Mouse (Mus musculus) spleen, embryonic (tissue): ENCODE measurements at regions not wholly inside any gene's neighbourhood (a gene's known extent, or its start where the extent isn't known, plus 50 kb on each side); places are given as distances from the start of the nearest gene placed in this dataset.

ENCODE experiments used
- CTCF ChIA-PET: fragments of 350-600 bp; sonication (Branson Sonifier 250); formaldehyde crosslinking; loops from one replicate; lab custom pipeline; 2022; lab: Charles Lee

DNA sequence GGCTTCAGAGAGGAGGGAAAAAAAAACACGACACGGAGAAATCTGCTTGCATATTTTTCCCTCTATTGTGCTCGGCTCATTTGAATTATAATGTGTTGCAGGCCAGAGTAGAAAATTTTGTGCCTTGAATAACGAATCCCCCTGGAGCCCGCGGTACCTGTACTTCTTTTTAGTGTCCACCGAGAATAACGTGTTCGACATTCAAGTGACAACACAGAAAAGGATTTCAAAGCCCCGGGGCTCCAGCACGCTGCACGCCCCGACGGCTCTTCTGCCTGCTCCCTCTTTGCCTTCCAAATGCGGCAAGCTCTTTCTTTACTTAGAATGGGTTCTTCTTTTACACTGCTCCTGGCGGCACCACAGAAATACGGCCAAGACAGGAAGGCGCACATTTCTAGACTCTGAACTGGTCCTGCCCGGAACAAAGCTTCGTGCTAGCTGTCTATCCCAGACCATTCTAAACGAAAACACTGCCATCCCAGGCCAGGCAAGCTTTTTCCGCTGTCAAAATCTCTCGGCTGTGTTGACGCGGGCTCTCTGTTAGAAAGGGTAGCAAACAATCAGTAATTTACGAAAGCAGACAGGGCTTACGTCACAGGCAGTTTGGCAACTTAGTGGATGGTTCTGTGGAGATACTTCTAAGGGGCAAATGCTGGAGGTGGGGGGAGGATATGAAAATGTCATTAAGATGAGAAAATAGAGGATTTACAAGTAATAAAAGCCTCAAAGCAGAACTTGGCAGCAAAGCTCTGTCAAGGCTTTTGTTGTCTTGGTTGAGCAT lies 398.2 kb upstream of the Smim15 start:
- CTCF ChIA-PET, result interaction anchor here (0.6 kb wide), 1 partner anchor 284 kb away, joined by 3 read pairs; no protein-coding TSS in a partner anchor

DNA sequence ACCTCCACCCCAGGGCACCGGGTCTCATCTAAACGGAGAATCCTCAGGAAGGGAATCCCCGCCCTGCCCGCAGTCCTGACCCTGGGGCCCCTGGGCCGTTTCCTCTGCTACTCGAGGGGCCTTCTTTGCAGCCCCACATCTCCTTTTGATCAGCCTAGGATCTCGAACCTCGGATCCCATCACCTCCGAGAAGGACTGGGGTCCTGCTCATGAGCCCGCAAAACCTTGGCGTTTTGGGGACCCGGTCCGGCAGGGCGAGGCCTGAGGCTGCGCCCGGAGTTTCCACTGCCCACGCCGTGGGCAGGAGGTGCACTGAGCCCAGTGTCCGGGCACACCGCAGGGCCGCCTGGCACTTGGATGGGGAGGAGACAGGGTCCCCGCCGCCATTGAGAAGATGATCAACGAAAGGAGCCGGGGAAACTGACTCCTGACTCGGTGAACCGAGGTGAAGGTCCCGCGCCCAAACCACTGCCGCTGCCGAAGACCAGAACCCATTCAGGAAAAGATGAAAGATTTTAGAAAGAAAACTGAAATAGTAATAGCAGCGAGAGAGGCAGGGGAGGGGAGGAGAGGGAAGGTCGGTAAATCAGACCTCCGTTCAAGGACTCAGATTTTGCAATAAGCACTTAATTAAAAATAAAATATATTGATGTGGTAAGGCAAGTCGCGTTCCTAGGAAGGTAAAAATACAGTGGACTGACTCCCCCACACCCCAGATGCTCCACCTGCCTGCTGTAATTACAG lies 399.0 kb upstream of the Smim15 start:
- CTCF ChIA-PET, result no interaction called here

DNA sequence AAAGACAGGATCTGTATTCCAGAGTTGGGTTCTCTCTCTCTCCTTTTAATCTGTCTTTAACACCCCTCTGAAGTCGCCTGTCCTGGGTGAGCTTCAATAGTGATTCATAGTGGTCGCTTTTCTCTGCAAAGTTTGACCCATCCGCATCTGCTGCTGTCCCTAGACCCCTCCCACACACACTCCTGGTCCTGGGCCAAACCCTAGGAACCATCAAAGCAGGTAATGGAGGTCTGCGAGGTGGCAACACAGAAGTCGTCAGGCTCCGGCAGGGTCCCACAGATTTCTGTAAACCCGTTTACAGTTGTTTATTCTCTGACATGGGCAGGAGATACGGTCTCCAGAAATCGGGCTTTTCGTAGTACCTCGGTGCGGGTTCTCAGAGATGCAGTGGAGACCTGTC lies 399.5 kb upstream of the Smim15 start:
- CTCF ChIA-PET, result no interaction called here

DNA sequence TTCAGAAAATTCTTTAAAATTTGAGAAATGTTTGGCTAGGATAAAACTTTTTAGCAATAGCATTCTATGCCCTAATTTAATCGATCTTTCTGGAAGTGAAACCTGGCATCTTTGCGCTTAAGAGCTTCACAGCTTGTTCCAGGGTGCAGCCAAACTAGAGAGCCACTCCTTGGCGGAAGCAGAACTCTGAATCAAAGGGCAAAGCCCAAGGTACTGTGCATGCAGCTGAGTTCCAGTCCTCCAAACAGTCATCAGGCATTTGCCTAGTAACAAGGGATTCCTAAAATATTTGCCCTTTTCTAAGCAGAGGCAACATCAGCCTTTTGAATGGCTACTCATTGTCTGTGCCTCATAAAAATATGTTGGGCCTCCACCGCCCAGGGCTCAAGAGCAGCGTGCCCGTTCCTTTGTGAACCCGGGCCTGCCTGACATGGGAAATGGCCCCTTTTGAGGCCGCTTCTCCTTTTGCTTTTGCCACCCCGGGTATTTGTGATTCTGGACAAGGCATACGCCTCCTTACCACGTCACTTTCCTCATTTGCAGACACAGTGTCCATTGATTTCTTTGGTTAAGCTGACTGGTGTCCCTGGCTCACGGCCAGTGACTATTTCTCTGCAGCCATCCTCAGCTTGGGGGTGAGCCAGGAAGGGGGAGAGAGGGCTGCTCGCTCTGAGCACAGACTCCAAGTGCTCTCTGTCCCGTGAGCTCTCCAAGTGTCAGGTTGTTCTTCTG lies 402.2 kb upstream of the Smim15 start:
- CTCF ChIA-PET, result no interaction called here

DNA sequence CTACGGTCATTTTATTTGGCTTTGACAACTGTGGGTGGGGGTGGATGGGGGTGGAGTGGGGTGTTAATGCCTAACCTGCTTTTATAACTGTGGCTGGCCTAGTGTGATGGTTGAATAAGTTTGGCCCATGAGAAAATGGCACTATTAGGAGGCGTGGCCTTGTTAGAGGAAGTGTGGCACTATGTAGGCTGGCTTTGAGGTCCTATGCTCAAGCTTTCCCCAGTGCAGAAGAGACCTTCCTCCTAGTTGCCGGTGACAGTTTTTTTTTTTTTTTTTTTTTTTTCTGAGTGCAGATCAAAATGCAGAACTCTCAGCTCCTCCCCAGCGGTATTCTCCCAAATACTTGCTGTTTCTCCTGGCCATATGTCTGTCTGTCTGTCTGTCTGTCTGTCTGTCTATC lies 404.6 kb upstream of the Smim15 start:
- CTCF ChIA-PET, result no interaction called here

DNA sequence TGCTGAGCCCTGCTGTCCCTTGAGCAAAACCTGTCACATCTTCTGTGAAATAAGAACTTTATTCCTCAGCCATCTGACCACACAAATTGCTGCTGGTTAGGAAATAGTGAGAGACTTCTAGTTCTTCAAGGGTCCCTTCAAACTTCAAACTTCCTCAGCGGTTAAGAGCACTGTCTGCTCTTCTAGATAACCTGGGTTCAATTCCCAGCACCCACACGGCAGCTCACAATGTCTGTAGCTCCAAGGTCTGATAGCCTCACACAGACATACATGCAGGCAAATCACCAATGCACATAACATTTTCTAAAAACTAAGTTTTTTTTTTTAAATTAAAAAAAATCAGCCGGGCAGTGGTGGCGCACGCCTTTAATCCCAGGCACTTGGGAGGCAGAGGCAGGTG lies 407.0 kb upstream of the Smim15 start:
- CTCF ChIA-PET, result interaction anchor here (0.6 kb wide), 1 partner anchor 18 kb away, joined by 20 read pairs; no protein-coding TSS in a partner anchor

DNA sequence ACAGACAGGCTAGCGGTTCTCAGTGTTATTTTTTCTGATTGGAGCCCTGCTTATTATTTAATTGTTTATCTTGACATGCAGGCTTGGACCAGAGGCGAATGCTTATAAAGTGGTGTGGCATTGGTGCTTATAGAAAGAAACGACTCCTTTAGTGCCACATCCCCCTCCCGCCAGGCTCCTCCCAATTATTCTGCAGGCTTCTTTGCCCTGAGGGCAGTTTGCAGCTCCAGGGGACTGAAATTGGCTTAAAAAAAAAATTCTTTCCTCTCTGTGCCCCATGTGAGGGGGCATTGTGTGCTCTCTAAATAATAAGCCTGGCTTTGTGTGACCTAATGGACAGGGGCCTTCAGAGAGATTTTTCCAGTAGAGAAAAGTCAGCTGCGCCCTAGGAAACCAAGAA lies 409.1 kb upstream of the Smim15 start:
- CTCF ChIA-PET, result no interaction called here

DNA sequence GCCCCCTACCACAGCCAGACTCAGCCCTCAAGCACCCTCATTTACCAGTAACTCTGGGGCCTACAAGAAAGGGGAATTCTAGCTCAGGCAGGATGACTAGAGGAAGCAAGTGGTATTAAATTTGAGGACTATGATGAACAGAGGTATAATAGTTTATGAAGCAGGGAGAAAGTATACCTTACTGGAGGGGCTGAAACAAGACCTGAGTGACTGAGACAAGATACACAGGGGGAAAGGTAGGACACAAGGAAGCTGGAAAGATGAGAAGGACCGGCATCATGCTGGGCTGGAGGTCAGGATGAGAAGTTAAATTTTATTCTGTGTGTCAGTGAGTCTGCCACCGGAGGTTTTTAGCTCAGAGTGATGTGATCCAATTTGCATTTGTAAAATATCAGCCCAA lies 417.2 kb upstream of the Smim15 start:
- CTCF ChIA-PET, result no interaction called here

DNA sequence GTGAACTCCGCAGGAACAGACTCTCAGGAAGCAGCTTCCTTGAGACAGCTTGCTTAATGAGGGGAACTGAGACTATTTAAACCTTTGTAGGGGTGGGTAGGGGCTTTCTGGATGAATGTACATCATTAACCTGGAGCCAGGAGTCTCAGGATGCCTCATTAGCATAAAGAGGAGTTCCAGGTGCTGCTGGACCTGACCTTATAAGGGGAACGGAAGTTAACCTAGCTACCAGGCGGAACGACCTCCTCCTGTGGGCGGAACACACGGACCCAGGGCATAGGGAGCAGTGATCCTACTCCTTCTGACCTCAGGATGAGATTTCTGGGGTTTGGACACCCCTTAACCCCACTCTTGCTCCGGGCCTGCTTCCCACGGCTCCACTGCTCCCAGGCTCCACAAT lies 417.6 kb upstream of the Smim15 start:
- CTCF ChIA-PET, result no interaction called here

DNA sequence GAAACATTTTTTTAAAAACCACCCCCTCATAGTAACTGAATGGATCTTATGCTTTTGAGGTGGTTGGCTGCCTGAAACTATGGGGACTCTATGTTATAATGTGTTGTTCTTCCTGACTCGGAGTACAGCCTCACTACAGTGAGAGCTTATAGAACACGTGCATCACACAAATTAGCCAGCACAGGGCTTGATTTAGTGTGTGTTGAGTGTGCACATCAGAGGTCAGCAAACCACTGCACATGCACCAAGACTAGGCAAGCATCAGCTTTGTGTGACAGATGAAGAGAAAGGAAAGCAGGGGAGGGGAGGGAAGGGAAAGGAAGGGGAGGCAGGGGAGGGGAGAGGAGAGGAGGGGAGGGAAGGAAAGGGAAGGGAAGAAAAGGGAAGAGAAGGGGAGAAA lies 422.9 kb upstream of the Smim15 start:
- CTCF ChIA-PET, result no interaction called here

DNA sequence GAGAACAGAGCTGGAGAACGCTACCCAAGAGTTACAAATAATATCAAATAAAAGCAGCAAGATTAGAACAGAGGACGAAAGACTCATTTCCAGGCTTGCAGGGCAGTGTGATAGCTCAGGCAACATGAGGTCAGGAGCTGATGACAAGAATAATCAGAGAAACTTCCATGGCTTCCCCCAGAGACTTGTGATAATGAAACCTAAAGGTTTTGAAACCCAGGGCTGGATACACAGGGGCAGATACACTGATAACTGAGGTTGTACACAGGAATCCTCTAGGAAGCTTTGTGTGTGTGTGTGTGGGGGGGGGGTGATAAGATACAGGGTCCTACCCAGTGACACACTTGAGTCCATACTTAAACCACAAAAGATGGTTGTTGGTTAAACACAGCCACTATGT lies 423.4 kb upstream of the Smim15 start:
- CTCF ChIA-PET, result no interaction called here

DNA sequence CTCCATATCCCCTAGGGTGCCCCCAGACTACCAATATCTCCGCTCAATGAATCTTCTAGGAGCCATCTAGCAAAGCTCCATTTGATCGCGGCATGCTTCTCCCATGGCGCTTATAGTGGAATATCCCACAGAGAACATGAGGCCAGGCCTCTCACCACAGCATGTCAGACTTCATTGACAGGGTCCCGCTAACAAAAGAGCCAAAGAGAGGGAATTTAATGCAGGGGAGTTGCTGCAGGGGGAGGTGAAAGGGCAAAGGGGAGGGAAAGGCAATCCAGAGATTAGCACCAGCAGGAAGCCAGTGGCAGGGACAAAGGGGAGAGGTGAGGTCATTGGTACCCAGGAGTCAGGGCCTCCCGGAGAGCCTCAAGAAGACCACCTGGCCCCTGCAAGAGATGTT lies 424.0 kb upstream of the Smim15 start:
- CTCF ChIA-PET, result no interaction called here

DNA sequence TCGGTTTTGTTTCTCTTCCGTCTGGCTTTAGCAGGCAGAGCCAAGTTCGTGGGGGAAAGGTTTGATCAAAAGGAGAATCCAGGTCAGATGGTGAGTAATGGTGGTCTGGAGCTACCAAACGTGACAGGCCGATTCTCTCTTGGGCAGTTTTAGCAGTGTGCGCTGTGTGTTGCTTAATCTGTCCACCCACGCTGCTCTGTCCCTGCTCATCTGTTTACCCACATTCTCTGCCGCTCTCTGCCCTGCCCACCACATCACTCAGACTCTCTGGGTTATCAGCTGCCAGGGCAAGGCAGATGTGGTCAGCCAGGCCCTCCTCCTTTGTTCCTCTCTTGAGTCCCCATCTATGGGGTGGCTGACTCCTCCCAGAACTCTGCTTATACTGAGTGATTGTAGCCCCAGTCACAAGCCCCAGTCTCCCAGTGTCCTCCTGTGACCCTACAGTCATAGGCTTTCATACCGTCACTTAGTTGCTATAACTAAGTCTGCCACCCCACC lies 424.8 kb upstream of the Smim15 start:
- CTCF ChIA-PET, result no interaction called here

DNA sequence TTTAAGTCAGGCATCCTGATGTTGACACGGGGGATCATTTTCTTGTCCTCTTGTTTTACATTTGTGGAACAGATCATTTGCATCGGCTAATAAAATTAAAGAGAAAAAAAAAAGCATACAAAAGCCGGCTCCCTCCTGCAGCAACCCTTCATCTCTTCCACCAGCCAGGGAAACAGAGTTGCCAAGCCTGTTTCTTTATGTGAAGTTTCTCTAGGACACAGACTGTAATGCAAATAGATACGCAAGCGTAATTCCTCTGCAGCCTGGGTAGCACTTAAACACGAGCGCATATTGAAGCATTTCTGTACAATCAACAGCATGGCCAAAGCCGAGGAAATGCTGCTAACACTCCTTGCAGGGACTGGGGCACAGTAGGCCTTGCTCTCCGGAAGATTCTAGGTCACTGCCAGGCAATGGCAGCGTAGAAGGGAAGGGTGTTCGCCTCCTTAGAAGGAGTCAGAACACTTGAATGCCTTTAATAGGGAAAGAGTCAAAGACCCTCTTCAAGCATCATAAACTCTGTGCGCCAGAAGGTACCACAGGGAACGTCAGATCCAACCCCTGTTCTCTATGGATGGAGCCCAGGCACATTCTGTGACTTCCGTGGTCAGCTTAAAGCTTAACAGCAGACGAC lies 425.3 kb upstream of the Smim15 start:
- CTCF ChIA-PET, result no interaction called here

DNA sequence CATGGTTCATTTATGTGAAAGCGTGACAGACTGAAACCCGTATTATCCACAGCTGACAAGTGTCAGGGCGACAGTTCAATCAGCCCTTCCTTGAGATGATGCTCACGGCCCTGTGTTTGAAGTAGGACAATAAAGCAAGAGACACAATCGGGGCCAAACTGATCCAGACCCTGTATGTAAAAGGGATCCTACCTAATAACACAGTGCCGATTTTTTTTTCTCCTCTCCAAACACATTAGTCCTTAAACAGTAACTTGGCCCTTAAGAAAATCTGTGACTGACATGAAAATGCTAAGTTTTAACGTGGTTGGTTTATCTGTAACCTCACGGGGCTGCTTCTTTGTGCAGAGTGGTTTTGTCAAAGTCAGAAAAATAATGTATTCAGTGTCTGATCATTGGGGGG lies 425.9 kb upstream of the Smim15 start:
- CTCF ChIA-PET, result no interaction called here

DNA sequence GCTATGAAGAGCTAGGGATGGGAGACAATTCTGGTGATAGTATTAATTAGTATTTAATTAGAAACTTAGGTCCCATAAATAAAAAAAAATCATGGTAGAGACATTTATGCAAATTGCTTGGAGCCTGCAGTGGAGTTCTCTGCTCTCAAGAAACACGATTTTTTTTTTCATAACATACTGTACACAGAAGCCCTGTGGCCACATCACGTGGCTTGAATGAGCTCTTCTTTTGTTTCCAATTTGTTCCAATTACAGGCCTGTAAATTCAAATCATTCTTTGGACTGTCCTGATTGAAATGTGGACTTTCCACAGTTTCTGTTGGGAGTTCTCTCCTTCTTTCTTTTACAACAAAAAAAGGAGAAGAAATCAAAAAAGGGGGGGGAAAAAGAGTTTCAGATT lies 426.7 kb upstream of the Smim15 start:
- CTCF ChIA-PET, result no interaction called here

DNA sequence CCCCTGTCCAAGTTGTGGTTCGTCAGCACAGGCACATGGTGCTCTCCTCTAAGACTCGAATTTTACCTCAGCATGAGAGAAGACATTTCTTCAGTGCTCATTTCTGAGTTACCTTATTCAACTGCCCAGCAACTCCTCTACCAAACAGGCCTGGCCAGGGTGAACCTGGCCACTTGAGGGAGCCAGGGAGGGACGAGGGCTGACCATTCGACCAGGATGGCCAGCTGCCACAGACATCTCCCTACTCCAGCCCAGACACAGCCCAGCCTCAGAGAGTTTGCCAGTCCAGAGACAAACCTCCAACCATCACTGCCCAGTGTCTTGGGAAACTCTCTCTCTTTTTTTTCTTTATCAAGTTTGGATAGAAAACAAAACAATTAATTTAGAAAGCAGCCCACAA lies 427.5 kb upstream of the Smim15 start:
- CTCF ChIA-PET, result no interaction called here

DNA sequence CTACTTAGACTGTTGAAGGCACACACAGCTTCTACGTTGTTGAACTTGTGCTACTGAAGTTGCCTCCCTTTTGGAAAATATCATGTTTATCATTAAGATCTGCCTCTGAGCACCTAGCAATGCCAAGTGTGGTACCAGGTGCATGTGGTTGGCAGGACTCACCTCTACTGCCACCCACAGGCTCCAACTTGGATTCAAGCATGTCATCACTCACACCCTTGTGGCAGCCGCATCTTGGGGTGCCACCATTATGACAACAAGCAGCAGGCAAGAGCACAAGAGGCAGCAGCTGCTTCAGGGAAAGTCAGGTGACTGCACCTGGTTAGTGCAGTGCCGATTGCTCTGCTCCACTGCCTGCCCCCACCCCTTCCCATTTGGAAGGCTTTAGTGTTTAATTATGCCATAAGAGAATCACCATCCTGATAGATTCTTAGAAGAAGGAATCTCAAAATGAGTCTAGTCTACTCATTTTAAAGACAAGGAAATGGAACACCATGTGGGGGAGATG lies 435.2 kb upstream of the Smim15 start:
- CTCF ChIA-PET, result no interaction called here

DNA sequence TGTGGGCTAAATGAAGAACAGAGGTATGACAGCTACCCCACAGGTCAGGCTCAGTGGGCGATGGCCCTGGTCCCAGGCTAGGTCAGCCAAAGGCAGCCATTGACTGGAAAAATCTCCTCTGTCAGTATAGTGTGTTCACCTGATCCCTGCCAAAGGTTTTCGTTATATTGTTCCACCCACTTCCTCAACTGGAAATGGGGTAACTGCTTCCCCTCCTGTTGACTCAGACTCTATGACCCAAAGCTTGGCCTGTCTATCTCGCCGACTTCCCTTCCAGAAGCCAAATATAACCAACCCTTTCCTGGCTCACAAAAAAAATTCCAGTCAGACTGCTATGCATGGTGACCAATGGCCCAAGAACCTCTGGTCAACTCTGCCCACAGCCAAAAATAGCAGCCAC lies 437.0 kb upstream of the Smim15 start:
- CTCF ChIA-PET, result no interaction called here

DNA sequence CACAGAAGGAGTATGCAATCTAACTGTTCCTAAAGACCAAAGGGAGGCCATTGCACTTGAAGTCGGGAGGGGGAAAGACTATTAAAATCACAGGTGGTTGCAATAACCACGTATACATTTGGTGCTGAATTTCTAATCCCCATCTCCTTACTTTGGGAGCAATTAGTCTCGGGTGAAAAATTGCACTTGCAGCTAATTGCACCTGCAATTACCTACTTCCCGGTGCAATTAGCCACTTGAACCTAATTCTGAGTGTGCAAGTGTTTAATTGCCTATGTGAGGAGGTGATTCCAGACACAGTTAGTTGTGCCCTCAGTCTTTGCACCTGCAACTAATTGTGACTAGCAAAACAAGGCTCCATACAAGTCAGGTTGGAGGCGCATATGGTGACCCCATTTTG lies 442.1 kb upstream of the Smim15 start:
- CTCF ChIA-PET, result no interaction called here

DNA sequence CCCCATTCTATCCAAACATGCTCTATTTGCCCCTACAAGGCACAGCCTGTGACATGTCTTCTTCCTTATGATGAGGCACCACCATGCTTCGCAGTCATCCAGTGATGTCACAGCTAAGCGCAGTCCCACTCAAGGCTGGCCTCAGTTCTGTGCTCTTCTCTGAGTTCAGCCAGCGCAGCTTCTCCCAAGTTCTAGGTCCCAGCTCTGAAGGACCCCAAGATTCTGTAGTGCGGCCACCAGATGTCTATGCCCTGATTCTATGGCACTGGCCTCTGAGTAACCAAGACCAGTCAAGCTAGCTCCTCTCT lies 443.2 kb upstream of the Smim15 start:
- CTCF ChIA-PET, result interaction anchor here (0.7 kb wide), 1 partner anchor 701 kb away, joined by 7 read pairs; no protein-coding TSS in a partner anchor
